Mouse (Mus musculus): ENCODE measurements around the gene 4933428M09Rik.

The 4933428M09Rik gene

GRCm38 (mm10) chrX:139178928-139179327 lies at the start of gene 4933428M09Rik:
Gene 4933428M09Rik, plus strand, starts transcription at chrX:139179228.
- TF ChIP-seq GATA4 (IDR thresholded peaks at IDR 0.05; ENCODE audit: insufficient replicate concordance, low read length) = no peak

- no peak for TF ChIP-seq GATA4 (IDR thresholded peaks at IDR 0.05; ENCODE audit: insufficient replicate concordance, low read length)
Observed at GRCm38 (mm10) chrX:139134031-139134430, 45.0 kb upstream of the 4933428M09Rik start.

GRCm38 (mm10) chrX:139194572-139195279 lies 15.7 kb downstream of the 4933428M09Rik start:
- TF ChIP-seq GATA4 (IDR thresholded peaks at IDR 0.05; ENCODE audit: insufficient replicate concordance, low read length) = no peak

- no peak for TF ChIP-seq GATA4 (IDR thresholded peaks at IDR 0.05; ENCODE audit: insufficient replicate concordance, low read length)
Observed at GRCm38 (mm10) chrX:139209829-139210225, 30.8 kb downstream of the 4933428M09Rik start, which contains the start of gene Mum1l1. Gene Mum1l1, plus strand, starts transcription at chrX:139210042.

GRCm38 (mm10) chrX:139214765-139215164 lies 35.7 kb downstream of the 4933428M09Rik start:
- no peak for TF ChIP-seq GATA4 (IDR thresholded peaks at IDR 0.05; ENCODE audit: insufficient replicate concordance, low read length)

GRCm38 (mm10) chrX:139216409-139216808 lies 37.4 kb downstream of the 4933428M09Rik start:
- no peak for TF ChIP-seq GATA4 (IDR thresholded peaks at IDR 0.05; ENCODE audit: insufficient replicate concordance, low read length)

GRCm38 (mm10) chrX:139216991-139217593 lies 38.1 kb downstream of the 4933428M09Rik start:
- no peak for TF ChIP-seq GATA4 (IDR thresholded peaks at IDR 0.05; ENCODE audit: insufficient replicate concordance, low read length)

GRCm38 (mm10) chrX:139217776-139218175 lies 38.7 kb downstream of the 4933428M09Rik start:
- TF ChIP-seq GATA4 (IDR thresholded peaks at IDR 0.05; ENCODE audit: insufficient replicate concordance, low read length) = no peak

- TF ChIP-seq GATA4 (IDR thresholded peaks at IDR 0.05; ENCODE audit: insufficient replicate concordance, low read length) = no peak
Observed at GRCm38 (mm10) chrX:139219017-139219416, 40.0 kb downstream of the 4933428M09Rik start.

GRCm38 (mm10) chrX:139220830-139221229 lies 41.8 kb downstream of the 4933428M09Rik start:
- no peak for TF ChIP-seq GATA4 (IDR thresholded peaks at IDR 0.05; ENCODE audit: insufficient replicate concordance, low read length)

- no peak for TF ChIP-seq GATA4 (IDR thresholded peaks at IDR 0.05; ENCODE audit: insufficient replicate concordance, low read length)
Observed at GRCm38 (mm10) chrX:139221893-139222292, 42.9 kb downstream of the 4933428M09Rik start.

All from liver, adult (tissue).